Mouse (Mus musculus) ES-E14 (cell line): ENCODE results near the gene Pigq. TPM values are rescaled to one million over a fixed set of nuclear protein-coding genes. Genes with fewer than 3 reads are reported as not detected.

Source experiments
- DNase-seq: peaks from one replicate; pipeline ENCODE4 v3.0.0-alpha.2; 2013; ENCODE audit warnings: low read depth, low spot score
- H3K27ac ChIP-seq: 2 replicates; pipeline ENCODE4 v1.5.1; 2012; ENCODE audit warnings: low read depth, mild to moderate bottlenecking, low read length, moderate library complexity, mixed read lengths; ENCODE audit not compliant: poor library complexity, insufficient read depth, severe bottlenecking
- H3K36me3 ChIP-seq: 2 replicates; pipeline ENCODE4 v1.6.1; 2012; ENCODE audit warnings: mild to moderate bottlenecking, low read length, moderate library complexity, mixed read lengths; ENCODE audit not compliant: control insufficient read depth, poor library complexity, insufficient read depth, severe bottlenecking
- H3K4me1 ChIP-seq, 2 experiments: fragments of 150-350 bp in 1 of 2; sonication (generic) in 1 of 2; 2 replicates each; pipeline ENCODE4 v1.6.1; 2012; ENCODE audit warnings: low read length in 2 of 2, mild to moderate bottlenecking in 1 of 2, mixed read lengths in 1 of 2; ENCODE audit not compliant: control insufficient read depth in 2 of 2, insufficient read depth in 2 of 2, poor library complexity in 1 of 2
- H3K4me3 ChIP-seq, 2 experiments: fragments of 150-350 bp in 1 of 2; sonication (generic) in 1 of 2; 2 replicates each; pipeline ENCODE4 v1.5.1; 2012; ENCODE audit warnings: low read length in 2 of 2, low read depth in 1 of 2, mild to moderate bottlenecking in 1 of 2, mixed read lengths in 1 of 2; ENCODE audit not compliant: insufficient read depth in 1 of 2, poor library complexity in 1 of 2, severe bottlenecking in 1 of 2
- H3K9ac ChIP-seq: 2 replicates; pipeline ENCODE4 v1.6.1; 2012; ENCODE audit warnings: low read depth, mild to moderate bottlenecking, low read length, mixed read lengths; ENCODE audit not compliant: poor library complexity, insufficient read depth, severe bottlenecking
- H3K9me3 ChIP-seq: fragments of 150-350 bp; sonication (generic); 2 replicates; pipeline ENCODE4 v1.6.1; 2012; ENCODE audit warnings: low read depth, mild to moderate bottlenecking, low read length; ENCODE audit not compliant: control insufficient read depth, insufficient read depth
- CHD2 ChIP-seq: IDR thresholded peaks from 2 replicates; pipeline ENCODE4 v1.6.1; 2014; ENCODE audit warnings: mild to moderate bottlenecking, low read depth, low read length, inconsistent platforms
- HCFC1 ChIP-seq: IDR thresholded peaks from 2 replicates; pipeline ENCODE4 v1.6.1; 2012; ENCODE audit warnings: low read length, inconsistent platforms, borderline replicate concordance; ENCODE audit not compliant: insufficient read depth
- MAFK ChIP-seq: IDR thresholded peaks from 2 replicates; pipeline ENCODE4 v1.6.1; 2014; ENCODE audit warnings: mild to moderate bottlenecking, low read depth, low read length, inconsistent platforms; ENCODE audit not compliant: insufficient read depth
- ZC3H11A ChIP-seq: IDR thresholded peaks from 2 replicates; pipeline ENCODE4 v1.6.1; 2012; ENCODE audit warnings: low read depth, mild to moderate bottlenecking, inconsistent platforms, low read length, borderline replicate concordance
- ZNF384 ChIP-seq: IDR thresholded peaks from 2 replicates; pipeline ENCODE4 v1.6.1; 2012; ENCODE audit warnings: low read depth, low read length, inconsistent platforms
- in situ Hi-C, 2 experiments: fragments of 600-800 bp; cut with MboI; formaldehyde crosslinking; loops; one replicate each; pipeline ENCODE4 v1.15.1; 2025; ENCODE audit warnings: low sequenced_read_pairs in 2 of 2, inconsistent platforms in 1 of 2; ENCODE audit not compliant: unreplicated experiment in 2 of 2
- total RNA-seq: library from RNA; depleted of rRNA; stranded (reverse); fragments of 300-350 nt; gene quantifications from 2 replicates; pipeline ENCODE4 v1.2.3, GENCODE M21; 2012

The Pigq gene
- total RNA-seq, 1 experiment, result 44.4 TPM

- no peak for TF ChIP-seq CHD2
- no peak for TF ChIP-seq ZC3H11A
- TF ChIP-seq MAFK, result no peak
- TF ChIP-seq HCFC1, result no peak
- no peak for TF ChIP-seq ZNF384
- Histone ChIP-seq H3K9me3 (no peaks in the 10 kb centered on the region), H3K36me3 (peaks cover 1% of the 10 kb centered on the region; the same call in 1 of the 2 replicates), H3K4me1 (peaks cover 2 to 3% of the 10 kb centered on the region in 2 experiments; a peak in 1 of 4 replicates), H3K27ac (no peak overlapping the region), H3K9ac (no peak overlapping the region), H3K4me3 (no peak overlapping the region)
- in situ Hi-C loops, result no loop called here
- no peak for DNase-seq
Measured at GRCm38 (mm10) chr17:25913186-25913876, 31.4 kb downstream of the Pigq start.

- TF ChIP-seq CHD2 (no peak), ZC3H11A (no peak), HCFC1 (no peak), ZNF384 (no peak), MAFK (no peak)
- peaks cover 1% of the 10 kb centered on the region; the same call in 1 of the 2 replicates for H3K36me3 ChIP-seq
- DNase-seq, result no peak
- no peaks in the 10 kb centered on the region for H3K9me3 ChIP-seq
- H3K4me1 ChIP-seq, result peaks cover 0 to 2% of the 10 kb centered on the region in 2 experiments; a peak in 1 of 4 replicates
- in situ Hi-C loops, result no loop called here
- no peak overlapping the region for H3K9ac ChIP-seq
- no peak overlapping the region for H3K4me3 ChIP-seq
- H3K27ac ChIP-seq, result no peak overlapping the region
Measured at GRCm38 (mm10) chr17:25911816-25912215, 32.9 kb downstream of the Pigq start.

- no peaks in the 10 kb centered on the region; the same call in 1 of the 2 replicates for H3K36me3 ChIP-seq
- DNase-seq, result no peak
- H3K9ac ChIP-seq, result no peak overlapping the region
- no peaks in the 10 kb centered on the region for H3K9me3 ChIP-seq
- H3K27ac ChIP-seq, result no peak overlapping the region
- in situ Hi-C loops, result no loop called here
- peaks cover 0 to 2% of the 10 kb centered on the region in 2 experiments; a peak in 1 of 4 replicates for H3K4me1 ChIP-seq
- no peak overlapping the region for H3K4me3 ChIP-seq
- TF ChIP-seq HCFC1 (no peak), ZC3H11A (no peak), ZNF384 (no peak), CHD2 (no peak), MAFK (no peak)
Measured at GRCm38 (mm10) chr17:25907640-25908039, 37.1 kb downstream of the Pigq start.

GRCm38 (mm10) chr17:25903061-25903460 is 41.7 kb downstream of the Pigq start:
- Histone ChIP-seq H3K27ac (no peak overlapping the region), H3K9ac (no peak overlapping the region), H3K36me3 (peaks cover 2% of the 10 kb centered on the region; the same call in 1 of the 2 replicates), H3K4me1 (no peaks in the 10 kb centered on the region; a peak in 1 of 4 replicates), H3K4me3 (no peak overlapping the region), H3K9me3 (no peaks in the 10 kb centered on the region)
- TF ChIP-seq MAFK (0 out of 2 replicates have a peak, but pooled peaks have one; percentile 1), ZC3H11A (no peak), HCFC1 (no peak)
- DNase-seq, result no peak
- in situ Hi-C loops, result no loop called here

GRCm38 (mm10) chr17:25900193-25900592 is 44.5 kb downstream of the Pigq start:
- in situ Hi-C loops, result no loop called here
- Histone ChIP-seq H3K4me3 (no peak overlapping the region), H3K9ac (no peak overlapping the region), H3K27ac (no peak overlapping the region), H3K9me3 (no peaks in the 10 kb centered on the region), H3K4me1 (no peaks in the 10 kb centered on the region; a peak in 1 of 4 replicates), H3K36me3 (peaks cover 2% of the 10 kb centered on the region; the same call in 1 of the 2 replicates)
- no peak for TF ChIP-seq ZNF384
- TF ChIP-seq HCFC1, result no peak
- no peak for TF ChIP-seq CHD2
- TF ChIP-seq MAFK, result no peak
- TF ChIP-seq ZC3H11A, result no peak
- no peak for DNase-seq
